Mouse (Mus musculus) heart, embryonic 14.5 days (tissue): ENCODE measurements around the gene Cuedc1. TPM values are rescaled to one million over a fixed set of nuclear protein-coding genes. Genes with fewer than 3 reads are reported as not detected.

Experiments
- ATAC-seq: fragments of 200-750 bp; cut with Nextera tagmentation; 2 replicates; pipeline ENCODE4 v1.8.0; 2017; ENCODE audit warnings: low read depth, moderate TSS enrichment; ENCODE audit not compliant: insufficient number of reproducible peaks, insufficient read depth, low FRiP score
- H3K27ac ChIP-seq, 2 experiments: fragments of 200-500 bp in 1 of 2; fragments of 300-500 bp in 1 of 2; sonication (generic) in 1 of 2; replicated peaks in 1 of 2; 2 replicates each; pipeline ENCODE4 v1.5.1; 2012 to 2014; ENCODE audit warnings: low read depth in 2 of 2, low read length in 2 of 2, control low read depth in 1 of 2, mild to moderate bottlenecking in 1 of 2, mixed read lengths in 1 of 2; ENCODE audit not compliant: control insufficient read depth in 1 of 2, insufficient read depth in 1 of 2
- H3K27me3 ChIP-seq: fragments of 300-500 bp; sonication (generic); 2 replicates; pipeline ENCODE4 v1.6.1; 2014; ENCODE audit warnings: mild to moderate bottlenecking, low read length, control low read depth; ENCODE audit not compliant: control insufficient read depth, insufficient read depth
- H3K36me3 ChIP-seq: fragments of 300-500 bp; sonication (generic); 2 replicates; pipeline ENCODE4 v1.6.1; 2014; ENCODE audit warnings: mild to moderate bottlenecking, control low read depth, low read length, mixed read lengths; ENCODE audit not compliant: control insufficient read depth, insufficient read depth
- H3K4me1 ChIP-seq, 2 experiments: fragments of 200-500 bp in 1 of 2; fragments of 300-500 bp in 1 of 2; sonication (generic) in 1 of 2; 2 replicates each; pipeline ENCODE4 v1.6.1; 2012 to 2014; ENCODE audit warnings: low read length in 2 of 2, control low read depth in 1 of 2, mixed read lengths in 1 of 2; ENCODE audit not compliant: control insufficient read depth in 2 of 2, insufficient read depth in 2 of 2
- H3K4me2 ChIP-seq: fragments of 300-500 bp; sonication (generic); 2 replicates; pipeline ENCODE4 v1.6.1; 2014; ENCODE audit warnings: mild to moderate bottlenecking, low read length
- H3K4me3 ChIP-seq, 2 experiments: fragments of 200-500 bp in 1 of 2; fragments of 300-500 bp in 1 of 2; sonication (generic) in 1 of 2; 2 replicates each; pipeline ENCODE4 v1.5.1; 2012 to 2014; ENCODE audit warnings: low read length in 2 of 2, mild to moderate bottlenecking in 2 of 2, control low read depth in 1 of 2, low read depth in 1 of 2, moderate library complexity in 1 of 2; ENCODE audit not compliant: control insufficient read depth in 1 of 2, insufficient read depth in 1 of 2
- H3K9ac ChIP-seq: fragments of 300-500 bp; sonication (generic); 2 replicates; pipeline ENCODE4 v1.6.1; 2014; ENCODE audit warnings: mild to moderate bottlenecking, low read length
- H3K9me3 ChIP-seq: fragments of 300-500 bp; sonication (generic); 2 replicates; pipeline ENCODE4 v1.6.1; 2016; ENCODE audit warnings: low read length, control low read depth; ENCODE audit not compliant: control insufficient read depth
- WGBS: fragments of 180-500 bp; shearing (Covaris S2); extraction: QIAGEN DNeasy Blood & Tissue Kit; methylation state at CpG from one replicate; pipeline ENCODE4 v1.1.7; 2014; 5-methylcytosine and 5-hydroxymethylcytosine counted together
- polyA plus RNA-seq: library from polyadenylated mRNA; unstranded; fragments of >200 nt; fragmentation: Nextera tagmentation; extraction: Ambion mirVana; gene quantifications from 2 replicates; pipeline ENCODE4 v1.2.1, GENCODE M21; 2014

Gene Cuedc1
- polyA plus RNA-seq, 1 experiment from 2014 or later, result 17.0 TPM

DNA sequence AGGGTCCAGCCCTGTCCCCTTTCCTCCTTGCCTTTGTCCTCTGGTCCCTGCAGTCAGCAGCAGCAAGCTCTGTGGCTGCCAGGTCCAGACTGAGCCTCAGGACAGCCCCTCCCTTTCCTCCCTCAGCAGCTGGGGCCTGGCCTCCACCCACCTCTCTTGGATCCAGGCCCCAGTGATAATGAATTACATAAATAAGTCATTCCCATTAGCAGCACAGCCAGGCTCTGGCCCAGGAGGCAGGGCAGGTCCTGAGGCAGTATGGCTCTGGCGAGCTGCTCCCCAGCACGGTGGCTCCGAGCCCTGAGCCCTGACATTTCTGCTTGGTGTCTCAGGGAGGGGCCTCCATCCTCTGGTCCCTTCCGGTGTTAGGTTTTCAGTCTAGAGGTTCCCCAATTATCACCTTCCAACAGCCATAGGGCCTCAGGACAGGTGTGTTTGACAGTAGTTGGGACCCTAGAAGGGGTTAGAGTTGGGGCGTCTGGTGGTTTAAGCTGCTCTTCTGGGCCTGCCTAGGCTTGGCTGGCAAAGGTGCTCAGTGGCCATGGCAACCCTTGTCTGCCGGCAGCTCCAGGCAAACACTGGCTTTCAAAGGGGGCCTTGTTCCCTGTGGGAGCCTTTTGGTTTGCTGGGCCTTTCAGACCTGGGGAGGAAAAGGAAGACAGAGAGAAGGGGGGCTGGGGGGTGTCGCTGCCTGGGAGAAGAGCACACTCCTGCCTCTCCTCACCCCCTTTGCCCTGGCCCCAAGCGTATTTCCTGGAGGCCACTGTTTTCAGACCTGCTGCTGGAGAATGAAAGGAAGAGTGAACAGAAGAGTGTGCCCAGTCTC lies 21.2 kb downstream of the Cuedc1 start:
- H3K4me3 ChIP-seq, result no peak overlapping the region
- H3K36me3 ChIP-seq, result no peaks in the 10 kb centered on the region; the same call in 1 of the 2 replicates
- H3K27ac ChIP-seq, result peak overlapping the region; percentile 84 to 90
- peak; percentile 81 for ATAC-seq
- H3K9me3 ChIP-seq, result no peaks in the 10 kb centered on the region
- peaks cover 53 to 65% of the 10 kb centered on the region in 2 experiments for H3K4me1 ChIP-seq
- H3K9ac ChIP-seq, result peak overlapping the region; percentile 60
- whole genome bisulfite sequencing, result 15% methylated on average over 8 of the region's 8 CpGs
- peak overlapping the region; percentile 41 for H3K4me2 ChIP-seq
- no peaks in the 10 kb centered on the region for H3K27me3 ChIP-seq

DNA sequence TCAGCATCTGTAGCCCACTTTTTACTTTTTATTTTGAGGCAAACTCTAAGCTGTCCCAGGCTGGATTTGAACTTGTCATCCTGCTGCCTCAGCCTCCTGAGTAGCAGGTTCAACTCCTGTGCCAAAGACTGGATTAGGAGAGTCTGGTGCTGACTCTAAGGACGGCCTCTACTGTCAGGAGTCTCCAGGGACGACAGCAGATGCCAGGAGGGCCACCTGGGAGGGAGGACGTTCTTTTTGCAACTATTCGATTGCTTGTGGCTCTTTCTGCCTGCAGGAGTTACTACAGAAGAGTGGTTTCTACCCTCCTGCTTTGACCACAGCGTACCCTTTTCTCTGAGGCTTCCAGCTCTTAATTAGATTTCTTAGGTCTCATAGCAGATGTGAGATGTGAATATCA lies 24.7 kb downstream of the Cuedc1 start:
- 72% methylated on average over 5 of the region's 5 CpGs for WGBS
- peaks cover 34 to 39% of the 10 kb centered on the region in 2 experiments for H3K4me1 ChIP-seq
- H3K9me3 ChIP-seq, result no peaks in the 10 kb centered on the region
- H3K27me3 ChIP-seq, result no peaks in the 10 kb centered on the region
- no peak overlapping the region for H3K4me2 ChIP-seq
- H3K4me3 ChIP-seq, result no peak overlapping the region
- no peak for ATAC-seq
- H3K9ac ChIP-seq, result no peak overlapping the region
- no peak overlapping the region for H3K27ac ChIP-seq
- no peaks in the 10 kb centered on the region; the same call in 1 of the 2 replicates for H3K36me3 ChIP-seq

- H3K9ac ChIP-seq, result no peak overlapping the region
- no peaks in the 10 kb centered on the region; the same call in 1 of the 2 replicates for H3K36me3 ChIP-seq
- no peak for ATAC-seq
- H3K9me3 ChIP-seq, result no peaks in the 10 kb centered on the region
- H3K27me3 ChIP-seq, result no peaks in the 10 kb centered on the region
- 73% methylated on average over 5 of the region's 5 CpGs for WGBS
- no peak overlapping the region for H3K4me3 ChIP-seq
- no peak overlapping the region for H3K4me2 ChIP-seq
- no peak overlapping the region for H3K27ac ChIP-seq
- H3K4me1 ChIP-seq, result peaks cover 30 to 34% of the 10 kb centered on the region in 2 experiments
Observed at GRCm38 (mm10) chr11:88123021-88123420, 25.2 kb downstream of the Cuedc1 start.

- Histone ChIP-seq H3K27me3 (no peaks in the 10 kb centered on the region), H3K27ac (no peak overlapping the region; a peak in 1 of 4 replicates), H3K9ac (peak overlapping the region; percentile 34), H3K4me1 (peaks cover 23 to 27% of the 10 kb centered on the region in 2 experiments), H3K36me3 (no peaks in the 10 kb centered on the region; the same call in 1 of the 2 replicates), H3K4me3 (no peak overlapping the region), H3K9me3 (no peaks in the 10 kb centered on the region), H3K4me2 (no peak overlapping the region)
- 12% methylated on average over 6 of the region's 6 CpGs for WGBS
- no peak for ATAC-seq
Observed at GRCm38 (mm10) chr11:88123731-88124130, 25.9 kb downstream of the Cuedc1 start.

DNA sequence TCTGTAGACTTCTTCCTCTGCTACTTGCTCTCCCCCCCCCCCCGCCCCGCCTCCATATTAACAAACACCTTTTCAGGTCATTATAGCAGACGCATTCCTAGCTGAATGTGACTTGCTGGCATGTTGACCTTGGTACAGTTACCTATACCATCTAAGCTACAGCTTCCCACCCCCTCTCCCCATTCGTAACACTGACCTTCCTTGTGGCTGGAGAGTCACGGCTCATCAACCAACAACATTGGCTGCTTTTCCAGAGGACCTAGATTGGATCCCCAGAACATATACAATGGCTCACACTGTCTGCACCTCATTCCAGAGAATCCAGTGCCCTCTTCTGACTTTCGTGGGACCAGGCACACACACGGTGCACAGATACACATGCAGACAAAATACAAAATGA lies 27.6 kb downstream of the Cuedc1 start:
- H3K4me1 ChIP-seq, result peaks cover 11 to 12% of the 10 kb centered on the region in 2 experiments
- ATAC-seq, result no peak
- WGBS, result 85% methylated on average over 7 of the region's 7 CpGs

GRCm38 (mm10) chr11:88126306-88126793 lies 28.5 kb downstream of the Cuedc1 start:
- Histone ChIP-seq H3K36me3 (no peaks in the 10 kb centered on the region), H3K4me3 (no peak overlapping the region), H3K27me3 (no peaks in the 10 kb centered on the region), H3K9ac (no peak overlapping the region), H3K4me2 (no peak overlapping the region), H3K9me3 (no peaks in the 10 kb centered on the region), H3K4me1 (peaks cover 12 to 14% of the 10 kb centered on the region in 2 experiments), H3K27ac (no peak overlapping the region)
- WGBS, result 51% methylated on average over 5 of the region's 5 CpGs
- no peak for ATAC-seq

More for the DNA sequence above, 27.6 kb downstream of the Cuedc1 start:
- H3K4me3 ChIP-seq, result no peak overlapping the region
- H3K4me2 ChIP-seq, result no peak overlapping the region
- H3K27me3 ChIP-seq, result no peaks in the 10 kb centered on the region
- no peaks in the 10 kb centered on the region; the same call in 1 of the 2 replicates for H3K36me3 ChIP-seq
- no peaks in the 10 kb centered on the region for H3K9me3 ChIP-seq
- H3K9ac ChIP-seq, result no peak overlapping the region
- no peak overlapping the region for H3K27ac ChIP-seq

DNA sequence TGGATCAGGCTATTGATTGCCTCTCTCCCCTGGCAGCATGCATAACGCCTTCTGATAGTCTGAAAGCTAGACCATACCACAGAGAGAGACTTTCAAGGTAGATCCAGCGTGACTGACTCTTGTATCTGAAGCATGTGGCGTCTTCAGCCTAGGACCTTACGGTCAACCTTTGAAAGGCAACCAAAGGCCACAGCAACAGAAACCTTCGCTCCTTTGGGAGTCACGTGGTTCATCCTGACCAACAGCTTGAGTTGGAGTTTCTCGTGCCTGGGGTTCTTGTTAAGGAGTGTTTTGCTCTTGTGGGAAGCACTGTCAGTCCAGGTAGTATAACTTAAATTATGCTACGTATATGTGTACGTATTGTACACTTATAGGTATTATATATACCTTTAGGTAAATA lies 30.6 kb downstream of the Cuedc1 start:
- Histone ChIP-seq H3K4me3 (no peak overlapping the region), H3K36me3 (no peaks in the 10 kb centered on the region), H3K4me2 (no peak overlapping the region), H3K9me3 (no peaks in the 10 kb centered on the region), H3K27ac (no peak overlapping the region), H3K4me1 (peaks cover 28 to 34% of the 10 kb centered on the region in 2 experiments), H3K9ac (no peak overlapping the region), H3K27me3 (no peaks in the 10 kb centered on the region)
- no peak for ATAC-seq
- WGBS, result 93% methylated on average over 9 of the region's 9 CpGs
